Mouse (Mus musculus) neural tube, postnatal 0 days (tissue): ENCODE results near the gene Slc6a20b. TPM values are rescaled to one million over a fixed set of nuclear protein-coding genes. Genes with fewer than 3 reads are reported as not detected.

Experiments used
- polyA plus RNA-seq: library from polyadenylated mRNA; unstranded; fragments of >200 nt; fragmentation: Nextera tagmentation; extraction: Ambion mirVana; gene quantifications from 2 replicates; pipeline ENCODE4 v1.2.1, GENCODE M21; 2015

The Slc6a20b gene
- polyA plus RNA-seq, result 0.35 and 0.39 TPM in 2 replicates

DNA sequence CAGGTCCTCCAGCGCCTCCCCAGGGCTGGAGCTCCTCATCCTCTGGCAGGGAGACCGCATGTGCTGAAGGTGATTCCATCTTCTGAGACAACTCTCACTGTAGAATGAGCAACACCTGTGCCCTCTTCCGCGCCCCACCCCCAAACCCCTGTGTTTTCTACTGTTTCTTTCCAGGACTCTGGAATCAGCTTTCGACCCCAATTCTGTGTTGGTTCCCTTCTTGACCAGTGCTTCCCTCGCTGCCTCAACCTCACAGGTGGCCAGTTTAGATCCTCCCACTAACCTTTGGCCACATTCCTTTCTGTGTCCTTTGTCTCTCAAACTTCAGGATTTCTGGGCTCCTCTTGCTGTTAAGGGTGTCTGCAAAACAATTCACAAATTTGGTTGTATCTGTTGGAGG, at the start of gene Slc6a20b:
Slc6a20b (minus strand) TSS at position 285 of the 400 bp plus-strand sequence.

DNA sequence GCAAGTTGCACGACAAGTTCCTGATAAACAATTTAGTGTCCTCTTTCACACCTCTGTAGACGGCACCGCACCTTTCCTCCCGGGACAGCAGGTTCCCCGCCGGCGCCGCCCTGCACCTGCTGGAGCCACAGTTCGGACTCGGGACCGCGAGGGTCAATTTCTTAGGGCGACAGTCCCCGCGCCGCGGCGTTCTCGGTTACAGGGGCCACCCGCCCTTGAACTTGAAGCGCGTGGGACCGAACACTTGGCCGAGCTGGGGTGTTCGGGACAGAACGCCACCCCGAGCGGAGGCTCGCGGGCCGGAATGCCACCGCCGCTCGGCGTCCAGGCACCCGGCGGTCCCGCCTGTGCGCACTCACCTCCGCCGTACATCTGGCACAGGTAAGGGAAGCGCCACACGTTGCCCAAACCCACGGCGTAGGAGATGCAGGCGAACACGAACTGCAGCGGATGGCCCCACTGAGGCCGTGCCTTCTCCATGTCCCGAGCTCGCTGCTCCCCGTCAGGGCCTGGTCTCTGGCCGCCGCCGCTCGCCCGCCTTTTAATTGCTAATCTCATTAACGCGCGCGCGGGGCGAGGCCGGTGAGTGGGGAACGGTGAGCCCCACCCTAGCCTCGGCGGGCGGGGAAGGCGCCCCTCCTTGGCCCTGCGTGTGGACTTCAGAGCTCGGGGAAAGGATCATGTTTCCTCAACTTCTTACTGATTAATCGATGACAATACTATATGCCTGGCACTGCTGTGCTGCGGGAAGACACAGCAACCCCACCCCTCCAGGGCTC, 46.2 kb upstream of the Slc6a20b start, which contains the start of the genes Ccr9 and Slc6a20a:
Ccr9 (plus strand) TSS at position 113 of the 779 bp plus-strand sequence.
Slc6a20a (minus strand) TSS at position 559 of the 779 bp plus-strand sequence.

Other genes starting within 250 kb of the Slc6a20b start
- gene Limd1, start 153.9 kb downstream of the Slc6a20b start, polyA plus RNA-seq, result 9.2 and 11.0 TPM in 2 replicates
- gene Sacm1l, start 102.8 kb downstream of the Slc6a20b start, polyA plus RNA-seq, result 41.6 and 46.4 TPM in 2 replicates
- gene Ccr9, start 45.9 kb upstream of the Slc6a20b start, polyA plus RNA-seq, result 0.30 and 0.56 TPM in 2 replicates
- gene Slc6a20a, start 46.3 kb upstream of the Slc6a20b start, polyA plus RNA-seq, result 17.6 and 29.7 TPM in 2 replicates
- 42.6 and 51.9 TPM in 2 replicates for gene Lztfl1, start 85.1 kb upstream of the Slc6a20b start, polyA plus RNA-seq
- not detected in 2 replicates for gene Cxcr6, start 173.9 kb upstream of the Slc6a20b start, polyA plus RNA-seq
- gene Fyco1, start 219.3 kb upstream of the Slc6a20b start, polyA plus RNA-seq, result 10.2 and 11.8 TPM in 2 replicates
- 0.03 and 0.06 TPM in 2 replicates for gene Xcr1, start 229.5 kb upstream of the Slc6a20b start, polyA plus RNA-seq